Mouse (Mus musculus): ENCODE measurements around the gene Dctn3. TPM values are rescaled to one million over a fixed set of nuclear protein-coding genes. Genes with fewer than 3 reads are reported as not detected.
"Not testable (repeated sequence)": the region's sequence is repeated elsewhere in the genome, so short reads cannot be mapped to it uniquely, and the experiment has no call there.

Gene Dctn3
- polyA plus RNA-seq, 1 experiment from 2014 or later: 149 TPM

DNA sequence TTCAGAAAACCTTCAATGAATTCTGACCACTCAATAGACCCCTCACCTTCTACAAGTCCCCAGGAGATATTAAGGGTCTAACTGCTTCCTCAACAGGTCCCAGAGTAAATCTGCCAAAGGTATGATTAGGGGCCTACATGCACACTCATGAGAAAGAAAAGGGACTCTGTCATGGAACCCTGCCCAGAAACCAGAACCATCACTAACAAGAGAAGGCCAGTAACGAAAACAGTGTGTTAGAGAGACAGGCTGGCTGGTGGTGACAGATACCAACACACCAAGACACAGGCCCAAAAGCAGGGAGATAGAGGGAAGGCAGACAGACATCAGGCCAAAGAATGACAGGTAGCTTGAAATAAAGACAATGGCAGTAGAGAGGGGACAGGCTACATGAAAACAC is 34.4 kb downstream of the Dctn3 start:
- H3K9me3 ChIP-seq (ENCODE audit: low read length); H3K4me3 ChIP-seq (ENCODE audit: low read length); H3K4me1 ChIP-seq (ENCODE audit: insufficient read depth, low read length); H3K27me3 ChIP-seq (ENCODE audit: insufficient read depth, low read length); ATAC-seq (ENCODE audit: low FRiP score, low TSS enrichment); H3K36me3 ChIP-seq (ENCODE audit: insufficient read depth, low read length); H3K4me2 ChIP-seq (replicated peaks; ENCODE audit: low read depth, low read length); H3K9ac ChIP-seq (replicated peaks; ENCODE audit: low read length); H3K27ac ChIP-seq (ENCODE audit: low read length): not testable (repeated sequence)
- 63% methylated on average over 1 of the region's 1 CpGs for WGBS

DNA sequence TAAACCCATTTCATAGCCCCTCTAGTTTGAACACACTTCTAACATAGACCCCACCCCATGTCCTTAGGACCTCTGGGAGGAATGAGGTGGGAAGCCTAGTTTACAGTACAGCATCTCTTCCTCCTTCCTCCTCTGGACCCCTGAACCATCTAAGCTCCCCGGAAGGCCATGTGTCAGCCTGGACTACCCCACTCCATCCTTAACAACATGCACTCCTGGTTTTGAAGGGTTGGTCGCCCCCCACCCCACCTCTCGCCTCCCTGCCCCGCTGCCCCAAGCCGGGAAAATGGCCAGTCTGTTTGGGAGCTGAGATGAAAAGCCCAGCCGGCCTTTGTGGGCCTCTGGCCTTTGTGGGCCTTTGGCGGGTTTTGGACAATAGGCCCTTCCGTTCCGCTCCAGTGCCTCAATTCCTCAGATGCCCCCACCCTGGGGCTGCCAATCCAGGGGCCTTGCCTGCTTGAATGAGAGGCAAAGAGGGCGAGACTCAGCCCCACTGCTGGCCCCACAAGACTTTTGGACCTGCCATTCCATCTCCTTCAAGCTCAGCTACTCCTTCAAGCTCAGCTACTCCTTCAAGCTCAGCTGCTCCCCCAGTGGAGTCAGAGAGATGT is 37.0 kb downstream of the Dctn3 start:
- H3K4me3 ChIP-seq (ENCODE audit: low read length); H3K4me2 ChIP-seq (replicated peaks; ENCODE audit: low read depth, low read length); H3K36me3 ChIP-seq (ENCODE audit: insufficient read depth, low read length); H3K9me3 ChIP-seq (ENCODE audit: low read length); H3K27ac ChIP-seq (ENCODE audit: low read length); H3K9ac ChIP-seq (replicated peaks; ENCODE audit: low read length); ATAC-seq (ENCODE audit: low FRiP score, low TSS enrichment); H3K27me3 ChIP-seq (ENCODE audit: insufficient read depth, low read length): not testable (repeated sequence)
- peaks cover 14% of the 10 kb centered on the region for H3K4me1 ChIP-seq (ENCODE audit: insufficient read depth, low read length)
- 33% methylated on average over 8 of the region's 10 CpGs for WGBS

- WGBS: 2% methylated on average over 13 of the region's 14 CpGs
- ATAC-seq (ENCODE audit: low FRiP score, low TSS enrichment): not testable (repeated sequence)
Observed at GRCm38 (mm10) chr4:41684931-41685453, 38.0 kb downstream of the Dctn3 start.

GRCm38 (mm10) chr4:41684131-41684930 is 38.6 kb downstream of the Dctn3 start:
- peak overlapping the region; percentile 50; the same call in 1 of the 2 replicates for H3K27ac ChIP-seq (ENCODE audit: low read length)
- not testable (repeated sequence) for H3K9me3 ChIP-seq (ENCODE audit: low read length); H3K36me3 ChIP-seq (ENCODE audit: insufficient read depth, low read length); H3K9ac ChIP-seq (replicated peaks; ENCODE audit: low read length); H3K27me3 ChIP-seq (ENCODE audit: insufficient read depth, low read length); H3K4me3 ChIP-seq (ENCODE audit: low read length)
- 4% methylated on average over 22 of the region's 27 CpGs for WGBS
- ATAC-seq (ENCODE audit: low FRiP score, low TSS enrichment): peak; percentile 28; the same call in 1 of the 2 replicates
- H3K4me1 ChIP-seq (ENCODE audit: insufficient read depth, low read length): peaks cover 27% of the 10 kb centered on the region
- H3K4me2 ChIP-seq (replicated peaks; ENCODE audit: low read depth, low read length): peak overlapping the region; percentile 33

More at GRCm38 (mm10) chr4:41684931-41685453, 38.0 kb downstream of the Dctn3 start:
- not testable (repeated sequence) for H3K9ac ChIP-seq (replicated peaks; ENCODE audit: low read length); H3K27me3 ChIP-seq (ENCODE audit: insufficient read depth, low read length); H3K4me2 ChIP-seq (replicated peaks; ENCODE audit: low read depth, low read length); H3K27ac ChIP-seq (ENCODE audit: low read length); H3K4me3 ChIP-seq (ENCODE audit: low read length); H3K36me3 ChIP-seq (ENCODE audit: insufficient read depth, low read length); H3K9me3 ChIP-seq (ENCODE audit: low read length)
- H3K4me1 ChIP-seq (ENCODE audit: insufficient read depth, low read length): peaks cover 20% of the 10 kb centered on the region

GRCm38 (mm10) chr4:41683303-41683702 is 39.7 kb downstream of the Dctn3 start:
- no CpG with 5 or more reads among the region's 27 CpGs for WGBS

GRCm38 (mm10) chr4:41682789-41683188 is 40.2 kb downstream of the Dctn3 start:
- Histone ChIP-seq H3K4me3 (ENCODE audit: low read length) (no peak overlapping the region), H3K27ac (ENCODE audit: low read length) (peak overlapping the region; percentile 75; the same call in 1 of the 2 replicates), H3K36me3 (ENCODE audit: insufficient read depth, low read length) (no peaks in the 10 kb centered on the region), H3K4me1 (ENCODE audit: insufficient read depth, low read length) (peaks cover 42% of the 10 kb centered on the region), H3K9me3 (ENCODE audit: low read length) (no peaks in the 10 kb centered on the region), H3K27me3 (ENCODE audit: insufficient read depth, low read length) (0 out of 2 replicates have a peak, but pooled peaks cover 4% of the 10 kb centered on the region), H3K9ac (replicated peaks; ENCODE audit: low read length) (peak overlapping the region; percentile 0; the same call in 1 of the 2 replicates), H3K4me2 (replicated peaks; ENCODE audit: low read depth, low read length) (0 out of 2 replicates have a peak overlapping the region, but pooled peaks have one; percentile 11)
- no peak for ATAC-seq (ENCODE audit: low FRiP score, low TSS enrichment)
- WGBS: 16% methylated on average over 6 of the region's 6 CpGs

More at GRCm38 (mm10) chr4:41683303-41683702, 39.7 kb downstream of the Dctn3 start:
- not testable (repeated sequence) for H3K9ac ChIP-seq (replicated peaks; ENCODE audit: low read length); H3K9me3 ChIP-seq (ENCODE audit: low read length); H3K4me3 ChIP-seq (ENCODE audit: low read length); H3K36me3 ChIP-seq (ENCODE audit: insufficient read depth, low read length); H3K27me3 ChIP-seq (ENCODE audit: insufficient read depth, low read length)
- peak; percentile 52 for ATAC-seq (ENCODE audit: low FRiP score, low TSS enrichment)
- peaks cover 37% of the 10 kb centered on the region for H3K4me1 ChIP-seq (ENCODE audit: insufficient read depth, low read length)
- H3K27ac ChIP-seq (ENCODE audit: low read length): peak overlapping the region; percentile 75; the same call in 1 of the 2 replicates
- H3K4me2 ChIP-seq (replicated peaks; ENCODE audit: low read depth, low read length): peak overlapping the region; percentile 36

DNA sequence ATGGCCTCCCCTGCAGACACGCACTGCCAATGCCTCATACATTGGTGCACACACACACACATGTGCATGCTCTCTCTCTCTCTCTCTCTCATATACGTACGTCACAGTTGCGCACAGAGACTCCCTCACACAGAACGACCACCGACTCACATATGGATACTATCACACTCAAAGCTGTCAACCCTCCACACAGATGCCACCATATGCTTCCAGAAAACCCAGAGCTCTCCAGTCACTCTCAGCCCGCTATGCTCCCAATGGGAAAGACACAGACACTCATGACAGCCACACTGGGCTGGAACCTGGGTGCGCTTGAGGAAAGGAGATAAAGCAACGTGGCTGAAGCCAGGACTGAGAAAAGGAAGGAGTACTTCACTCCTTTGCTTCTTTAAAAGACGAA is 41.0 kb downstream of the Dctn3 start:
- Histone ChIP-seq H3K4me1 (ENCODE audit: insufficient read depth, low read length) (peaks cover 50% of the 10 kb centered on the region), H3K4me3 (ENCODE audit: low read length) (no peak overlapping the region), H3K36me3 (ENCODE audit: insufficient read depth, low read length) (no peaks in the 10 kb centered on the region), H3K27me3 (ENCODE audit: insufficient read depth, low read length) (0 out of 2 replicates have a peak, but pooled peaks cover 4% of the 10 kb centered on the region), H3K9me3 (ENCODE audit: low read length) (no peaks in the 10 kb centered on the region), H3K4me2 (replicated peaks; ENCODE audit: low read depth, low read length) (no peak overlapping the region), H3K9ac (replicated peaks; ENCODE audit: low read length) (0 out of 2 replicates have a peak overlapping the region, but pooled peaks have one; percentile 1), H3K27ac (ENCODE audit: low read length) (peak overlapping the region; percentile 54; the same call in 1 of the 2 replicates)
- ATAC-seq (ENCODE audit: low FRiP score, low TSS enrichment): no peak
- 61% methylated on average over 10 of the region's 10 CpGs for WGBS

GRCm38 (mm10) chr4:41681176-41681575 is 41.8 kb downstream of the Dctn3 start:
- no peak overlapping the region for H3K4me2 ChIP-seq (replicated peaks; ENCODE audit: low read depth, low read length)
- ATAC-seq (ENCODE audit: low FRiP score, low TSS enrichment): no peak
- no peaks in the 10 kb centered on the region for H3K9me3 ChIP-seq (ENCODE audit: low read length)
- peaks cover 58% of the 10 kb centered on the region for H3K4me1 ChIP-seq (ENCODE audit: insufficient read depth, low read length)
- no peak overlapping the region for H3K27ac ChIP-seq (ENCODE audit: low read length)
- WGBS: 65% methylated on average over 4 of the region's 4 CpGs
- H3K9ac ChIP-seq (replicated peaks; ENCODE audit: low read length): no peak overlapping the region
- 0 out of 2 replicates have a peak, but pooled peaks cover 4% of the 10 kb centered on the region for H3K27me3 ChIP-seq (ENCODE audit: insufficient read depth, low read length)
- no peak overlapping the region for H3K4me3 ChIP-seq (ENCODE audit: low read length)
- H3K36me3 ChIP-seq (ENCODE audit: insufficient read depth, low read length): no peaks in the 10 kb centered on the region

DNA sequence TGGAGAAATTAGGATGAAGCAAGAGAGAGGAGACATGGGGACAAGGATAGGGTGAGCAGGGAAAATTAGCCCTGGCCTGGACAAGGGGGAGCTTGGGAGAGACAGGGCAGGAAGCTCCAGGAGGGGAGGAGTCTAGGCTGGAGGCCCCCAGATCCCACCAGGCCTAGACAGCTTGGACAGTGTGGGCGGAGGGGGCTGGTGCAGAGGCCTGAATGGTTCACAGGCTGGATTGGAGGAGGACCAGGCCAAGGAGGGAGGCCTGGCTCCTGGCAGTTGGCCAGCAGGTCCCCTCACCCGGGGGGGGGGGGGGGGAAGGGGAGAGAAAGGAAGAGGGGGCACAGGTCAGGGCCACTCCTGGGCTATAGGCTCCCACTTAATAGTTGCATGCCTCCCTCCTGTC is 43.7 kb downstream of the Dctn3 start:
- WGBS: 71% methylated on average over 1 of the region's 2 CpGs
- no peak overlapping the region for H3K4me3 ChIP-seq (ENCODE audit: low read length)
- no peak overlapping the region for H3K4me2 ChIP-seq (replicated peaks; ENCODE audit: low read depth, low read length)
- peaks cover 71% of the 10 kb centered on the region for H3K4me1 ChIP-seq (ENCODE audit: insufficient read depth, low read length)
- H3K27ac ChIP-seq (ENCODE audit: low read length): peak overlapping the region; percentile 84
- peak overlapping the region; percentile 14 for H3K9ac ChIP-seq (replicated peaks; ENCODE audit: low read length)
- no peaks in the 10 kb centered on the region for H3K36me3 ChIP-seq (ENCODE audit: insufficient read depth, low read length)
- peak; percentile 71 for ATAC-seq (ENCODE audit: low FRiP score, low TSS enrichment)
- H3K27me3 ChIP-seq (ENCODE audit: insufficient read depth, low read length): 0 out of 2 replicates have a peak, but pooled peaks cover 4% of the 10 kb centered on the region
- H3K9me3 ChIP-seq (ENCODE audit: low read length): no peaks in the 10 kb centered on the region

Measured in kidney, embryonic 16.5 days (tissue).